Mouse (Mus musculus) myocyte (in vitro differentiated cells): ENCODE results near the gene Sri.

Source experiments
- CEBPB ChIP-seq: IDR thresholded peaks from 2 replicates; pipeline ENCODE4 v1.6.1; 2011; ENCODE audit warnings: mild to moderate bottlenecking, moderate library complexity; ENCODE audit not compliant: poor library complexity, insufficient read depth, severe bottlenecking
- MAX ChIP-seq: IDR thresholded peaks from one replicate; pipeline ENCODE4 v1.6.1; 2011; ENCODE audit warnings: low read depth, mild to moderate bottlenecking, control low read depth
- POLR2A ChIP-seq: IDR thresholded peaks from one replicate; pipeline ENCODE4 v1.6.1; 2011; ENCODE audit warnings: low read depth, mild to moderate bottlenecking, control low read depth, moderate library complexity; ENCODE audit not compliant: insufficient read length
- USF1 ChIP-seq: IDR thresholded peaks from one replicate; pipeline ENCODE4 v1.6.1; 2011; ENCODE audit warnings: low read depth, mild to moderate bottlenecking, control low read depth, moderate library complexity

- TF ChIP-seq POLR2A (no peak), MAX (no peak), CEBPB (no peak), USF1 (no peak)
These were observed 65.8 kb downstream of the Sri start for GRCm38 (mm10) chr5:8111691-8112090.
